Mouse (Mus musculus): Measurements from ENCODE around the gene Man2a2.

The Man2a2 gene

GRCm38 (mm10) chr7:80371041-80371751 is at the start of gene Man2a2:
Man2a2 (minus strand) TSS chr7:80371375.
- in situ Hi-C loops (cut with MboI, MseI) = no loop called here

GRCm38 (mm10) chr7:80420586-80420985 is 49.4 kb upstream of the Man2a2 start:
- in situ Hi-C loops (cut with MboI, MseI) = no loop called here

DNA sequence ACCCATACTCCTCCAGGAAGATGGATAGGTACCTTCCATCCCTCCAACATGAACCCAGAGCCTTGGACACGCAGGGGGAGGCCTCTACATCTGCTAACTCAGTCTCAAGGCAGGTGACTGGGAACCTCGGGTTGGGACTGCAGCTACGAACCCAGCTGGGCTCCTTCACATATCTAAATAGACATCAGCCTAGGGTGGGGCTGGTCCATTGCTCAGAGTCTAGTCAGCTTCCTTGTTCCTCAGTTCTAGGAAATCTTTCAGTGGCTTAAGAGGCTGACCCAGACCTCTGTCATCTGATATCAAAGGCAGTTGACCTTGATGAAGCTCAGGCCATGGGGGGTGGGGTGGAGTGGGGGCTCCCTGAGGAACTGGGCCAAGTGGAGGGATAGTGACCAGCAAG is 48.1 kb upstream of the Man2a2 start:
- in situ Hi-C loops (cut with MboI, MseI) = no loop called here

- in situ Hi-C loops (cut with MboI, MseI) = no loop called here
These were observed 46.9 kb upstream of the Man2a2 start for GRCm38 (mm10) chr7:80418036-80418435.

DNA sequence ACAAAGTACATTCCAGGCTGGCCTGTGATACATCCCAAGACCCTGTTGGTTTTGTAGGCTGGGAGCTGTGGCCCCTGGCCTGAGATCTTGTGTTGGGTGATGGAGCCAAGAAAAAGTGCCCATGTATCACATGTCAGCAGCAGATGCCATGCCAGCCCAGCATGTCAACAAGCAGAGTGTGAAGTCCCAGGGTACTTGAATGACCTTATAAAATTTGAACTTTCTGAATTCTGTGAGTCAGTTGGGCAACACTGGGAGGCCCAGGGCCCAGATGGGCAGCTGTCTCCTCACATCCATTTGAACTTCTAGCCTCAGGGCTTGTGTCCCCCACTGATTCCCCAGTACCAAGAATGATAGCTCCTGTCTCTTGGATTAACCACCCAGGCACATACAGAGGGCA is 46.4 kb upstream of the Man2a2 start:
- in situ Hi-C loops (cut with MboI, MseI) = no loop called here

DNA sequence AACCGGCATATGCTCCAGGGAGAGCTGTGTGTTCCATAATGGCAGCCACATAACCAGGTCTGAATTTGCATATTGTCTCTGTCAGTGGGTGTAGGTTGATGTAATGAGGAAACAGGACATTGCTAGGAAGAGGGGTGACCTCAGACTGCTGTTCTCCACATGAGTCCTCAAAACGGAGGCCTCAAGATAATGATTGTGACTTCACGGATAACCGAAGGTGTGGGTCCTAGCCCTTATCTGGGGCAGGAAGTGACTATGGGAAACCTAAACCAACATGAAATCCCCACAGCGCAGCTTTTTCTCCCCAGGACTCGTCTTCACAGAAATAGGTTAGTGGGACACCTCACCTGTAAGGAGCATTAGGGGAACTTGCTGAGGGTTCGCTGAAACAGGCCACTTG is 45.8 kb upstream of the Man2a2 start:
- in situ Hi-C loops (cut with MboI, MseI) = no loop called here

- in situ Hi-C loops (cut with MboI, MseI) = no loop called here
These were observed 43.2 kb upstream of the Man2a2 start for GRCm38 (mm10) chr7:80414303-80414855.

DNA sequence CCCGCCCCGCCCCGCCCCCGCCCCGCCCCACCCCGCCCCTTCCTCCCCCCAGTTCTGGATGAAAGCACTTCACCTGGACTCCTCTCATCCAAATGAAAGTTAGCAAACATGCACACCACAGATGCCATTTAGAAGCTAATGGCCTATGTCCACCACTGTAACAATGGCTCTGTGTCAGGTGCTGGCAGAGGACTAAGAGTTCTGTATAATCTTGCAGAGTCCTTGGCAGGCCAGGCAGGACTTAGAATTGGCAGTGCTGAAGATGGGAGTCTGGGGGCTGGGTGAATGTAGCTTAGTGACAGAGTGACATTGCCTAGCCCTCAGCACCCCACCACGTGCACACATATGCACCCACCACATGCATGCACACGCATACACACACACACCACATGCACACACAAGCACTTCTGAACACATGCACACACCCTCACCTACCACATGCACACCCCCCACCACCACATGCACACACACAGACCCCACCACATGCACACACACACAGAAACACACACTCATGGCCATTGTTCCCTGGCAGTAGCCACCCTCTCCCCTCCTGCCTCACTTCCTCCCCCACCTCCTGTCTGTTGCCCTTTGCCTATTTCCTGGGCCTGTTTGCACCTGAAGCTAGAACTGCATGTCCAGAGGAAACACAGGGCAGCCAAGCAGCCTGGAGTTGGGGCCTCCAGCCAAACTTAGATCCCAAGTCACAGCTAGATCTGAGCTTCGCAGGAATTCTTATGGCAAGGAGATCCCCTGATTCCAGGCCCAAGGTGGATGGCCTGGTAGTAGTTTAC is 42.5 kb upstream of the Man2a2 start:
- in situ Hi-C loops (cut with MboI, MseI) = no loop called here

DNA sequence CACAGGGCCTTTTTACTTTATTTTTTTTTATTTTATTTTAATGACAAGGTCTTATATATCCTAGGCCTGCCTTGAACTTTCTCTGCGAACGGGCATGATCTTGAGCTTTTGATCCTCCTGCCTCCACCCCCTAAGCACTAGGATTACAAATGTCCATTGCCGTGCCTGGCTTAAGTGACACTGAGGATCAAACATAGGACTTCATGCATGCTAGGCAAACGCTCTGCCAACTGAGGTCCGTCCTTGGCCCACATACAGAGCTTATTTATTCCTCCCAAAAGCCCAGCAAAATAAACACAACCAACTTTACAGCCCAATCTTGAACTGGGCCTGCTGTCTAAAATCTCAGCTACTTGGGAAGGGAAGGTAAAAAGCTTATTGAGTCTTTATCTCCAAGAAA is 41.6 kb upstream of the Man2a2 start:
- in situ Hi-C loops (cut with MboI, MseI) = no loop called here

DNA sequence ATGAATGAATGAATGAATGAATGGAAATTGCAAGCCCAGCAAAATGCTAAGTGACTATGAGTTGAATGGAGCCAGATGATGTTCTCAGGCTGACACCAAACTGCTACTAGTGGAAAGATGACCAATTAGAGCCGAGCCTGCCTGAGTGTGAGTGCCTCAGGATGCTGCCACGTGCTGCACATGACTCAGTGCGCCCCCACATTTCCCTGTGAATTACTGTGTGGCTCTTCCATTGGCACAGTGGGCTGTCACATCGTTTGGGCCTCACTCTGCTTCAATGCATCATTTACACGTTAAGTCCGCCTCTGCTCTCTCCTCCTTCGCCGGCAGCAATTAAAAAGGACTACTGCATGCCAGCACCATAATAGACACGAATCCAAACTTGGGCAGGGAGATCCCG is 41.1 kb upstream of the Man2a2 start:
- in situ Hi-C loops (cut with MboI, MseI) = no loop called here

DNA sequence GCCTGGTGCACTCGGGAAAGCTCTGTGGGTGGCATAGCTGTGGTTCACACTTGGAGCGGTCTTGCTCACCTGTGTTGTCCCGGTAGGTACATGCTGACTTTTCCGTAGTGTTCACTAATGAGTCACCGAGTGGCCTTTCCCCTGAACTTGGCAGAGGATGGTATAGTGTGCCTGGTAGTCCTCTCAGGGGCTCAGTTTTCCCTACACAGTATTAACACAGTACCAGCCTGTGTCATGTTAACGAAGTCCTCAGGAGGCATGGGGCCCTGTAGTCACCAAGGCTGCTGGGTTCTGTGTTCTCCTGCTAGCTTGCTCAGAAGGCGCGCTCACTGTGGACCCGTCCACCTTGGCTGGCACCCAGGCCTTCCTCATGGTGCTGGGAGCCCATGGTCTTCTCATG is 39.2 kb upstream of the Man2a2 start:
- in situ Hi-C loops (cut with MboI, MseI) = no loop called here

DNA sequence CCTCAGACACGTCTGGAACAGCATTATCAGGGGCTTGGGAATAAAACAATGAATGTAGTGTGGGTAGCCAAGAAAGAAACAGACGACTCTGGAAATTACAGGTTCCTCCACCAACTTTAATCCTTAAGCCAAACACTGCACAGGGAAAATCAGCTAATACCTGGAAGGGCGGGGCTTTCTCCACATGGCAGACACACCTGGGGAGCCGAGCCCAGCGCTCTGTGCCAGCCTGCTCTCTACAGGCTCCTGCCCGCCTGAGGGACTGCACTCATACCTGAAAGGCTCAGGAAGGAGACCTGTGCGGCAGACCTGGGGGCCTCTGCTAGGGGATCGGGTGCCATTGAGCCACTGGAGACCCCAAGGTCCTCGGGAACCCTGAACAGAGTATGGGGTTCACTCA is 36.5 kb upstream of the Man2a2 start:
- in situ Hi-C loops (cut with MboI, MseI) = loop anchor here in 1 of 2 experiments (10.0 kb wide), 1 partner anchor 1543 kb away; no protein-coding TSS in a partner anchor

DNA sequence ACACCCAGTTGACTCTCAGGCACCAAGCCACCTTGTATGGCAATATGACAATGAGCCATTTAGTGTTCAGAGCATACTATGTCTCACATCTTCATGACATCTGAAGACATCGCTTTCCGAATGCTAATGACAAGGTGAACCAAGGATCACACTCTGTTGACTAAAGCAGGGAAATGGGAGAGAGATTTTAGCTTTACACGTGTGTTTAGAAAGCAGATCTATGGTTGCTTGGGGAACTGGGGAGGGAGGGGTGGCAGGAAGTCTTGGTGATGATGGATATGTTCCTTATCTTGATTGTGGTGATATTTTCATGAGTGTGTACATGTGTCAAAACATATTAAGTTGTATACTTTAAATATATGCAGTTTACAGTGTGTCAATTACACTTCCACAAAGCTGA is 35.0 kb upstream of the Man2a2 start:
- in situ Hi-C loops (cut with MboI, MseI) = loop anchor here in 1 of 2 experiments (10.0 kb wide), 1 partner anchor 1541 kb away; no protein-coding TSS in a partner anchor

GRCm38 (mm10) chr7:80405188-80405695 is 34.1 kb upstream of the Man2a2 start, which contains the start of gene Furin:
Furin (minus strand) TSS chr7:80405436.
- in situ Hi-C loops (cut with MboI, MseI) = loop anchor here in 1 of 2 experiments (10.0 kb wide), 1 partner anchor 1540 kb away; no protein-coding TSS in a partner anchor

- in situ Hi-C loops (cut with MboI, MseI) = loop anchor here in 1 of 2 experiments (10.0 kb wide), 1 partner anchor 1539 kb away; no protein-coding TSS in a partner anchor
These were observed 33.1 kb upstream of the Man2a2 start for GRCm38 (mm10) chr7:80404101-80404894.

GRCm38 (mm10) chr7:80403551-80403950 is 32.4 kb upstream of the Man2a2 start:
- in situ Hi-C loops (cut with MboI, MseI) = loop anchor here in 1 of 2 experiments (10.0 kb wide), 1 partner anchor 1539 kb away; no protein-coding TSS in a partner anchor

- in situ Hi-C loops (cut with MboI, MseI) = loop anchor here in 1 of 2 experiments (10.0 kb wide), 1 partner anchor 1538 kb away; no protein-coding TSS in a partner anchor
These were observed 31.6 kb upstream of the Man2a2 start for GRCm38 (mm10) chr7:80402651-80403321.

DNA sequence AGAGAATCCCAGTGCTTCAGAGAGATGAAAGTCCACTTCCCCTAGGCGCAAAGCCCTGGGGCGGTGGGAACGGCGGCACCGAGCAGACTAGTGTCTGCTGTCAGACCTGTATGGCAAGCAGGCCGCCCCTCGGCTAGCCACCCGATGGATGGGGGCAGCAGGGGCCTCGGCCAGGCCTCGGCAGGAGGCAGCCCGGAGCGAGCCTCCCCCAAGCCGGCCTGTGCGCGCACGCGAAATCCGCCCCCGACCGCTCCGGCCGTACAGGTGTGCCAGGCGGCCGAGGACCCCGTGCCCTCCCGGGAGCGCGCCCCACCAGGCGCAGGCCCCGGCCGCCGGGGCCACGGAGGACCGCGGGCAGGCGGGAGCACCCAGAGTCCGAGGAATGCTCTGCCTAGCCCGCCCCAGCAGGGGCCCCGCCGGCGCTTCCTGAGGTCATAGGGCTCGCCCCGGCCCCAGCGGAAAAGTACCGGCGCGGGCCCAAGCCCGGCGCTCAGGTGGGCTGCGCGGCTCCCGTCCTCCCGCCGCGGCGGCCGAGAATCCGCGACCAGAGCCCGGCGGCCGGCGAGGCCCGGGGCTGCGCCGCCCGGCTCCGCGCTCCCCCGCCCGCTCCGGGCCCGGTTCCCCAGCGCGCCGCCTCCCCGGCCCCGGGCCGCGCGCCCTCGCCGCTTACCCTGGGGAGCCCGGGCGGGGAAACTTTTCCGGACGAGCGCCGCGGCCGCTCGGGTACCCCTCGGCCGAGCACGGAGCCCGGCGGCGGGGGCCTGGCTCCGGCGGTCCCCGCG is 30.9 kb upstream of the Man2a2 start:
- in situ Hi-C loops (cut with MboI, MseI) = loop anchor here in 1 of 2 experiments (10.0 kb wide), 1 partner anchor 1537 kb away; no protein-coding TSS in a partner anchor

Measured in T-helper 17 cell (primary cell).